Mouse (Mus musculus) c-Kit-positive CD71-positive TER-119-negative erythroid progenitor cells, embryonic 14.5 days (primary cell): ENCODE results near the gene Bace1.

Experiments
- DNase-seq: peaks from one replicate; pipeline ENCODE4 v3.0.0-alpha.2; 2013; ENCODE audit warnings: low read depth

The Bace1 gene

GRCm38 (mm10) chr9:45838434-45839138 is at the start of gene Bace1:
Gene Bace1, plus strand, starts transcription at chr9:45838580.
- no peak for DNase-seq

GRCm38 (mm10) chr9:45791456-45792142 is 46.8 kb upstream of the Bace1 start:
- no peak for DNase-seq

DNA sequence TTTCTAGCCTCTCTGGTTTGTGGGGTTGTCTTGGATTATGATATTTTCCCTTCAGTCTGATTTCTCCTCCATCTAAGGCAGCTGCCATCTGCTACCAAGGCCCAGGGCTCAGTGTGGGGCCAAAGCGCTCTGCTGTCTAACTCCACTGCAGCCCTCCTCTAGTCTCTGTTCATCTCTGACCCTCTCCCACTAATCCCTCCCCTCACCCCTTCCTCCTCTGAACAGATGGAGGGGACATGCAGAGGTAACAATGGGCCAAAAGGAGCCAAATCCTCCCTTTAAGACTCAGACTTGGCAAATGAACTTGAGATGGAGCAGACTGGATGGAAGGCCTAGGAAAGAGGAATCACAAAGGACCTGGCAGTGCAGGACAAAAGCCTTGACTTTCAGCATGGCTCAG is 46.1 kb upstream of the Bace1 start:
- no peak for DNase-seq

- DNase-seq, result no peak
Observed at GRCm38 (mm10) chr9:45793697-45794096, 44.7 kb upstream of the Bace1 start.

GRCm38 (mm10) chr9:45795722-45796121 is 42.7 kb upstream of the Bace1 start:
- DNase-seq, result no peak

- no peak for DNase-seq
Observed at GRCm38 (mm10) chr9:45797271-45797670, 41.1 kb upstream of the Bace1 start.

DNA sequence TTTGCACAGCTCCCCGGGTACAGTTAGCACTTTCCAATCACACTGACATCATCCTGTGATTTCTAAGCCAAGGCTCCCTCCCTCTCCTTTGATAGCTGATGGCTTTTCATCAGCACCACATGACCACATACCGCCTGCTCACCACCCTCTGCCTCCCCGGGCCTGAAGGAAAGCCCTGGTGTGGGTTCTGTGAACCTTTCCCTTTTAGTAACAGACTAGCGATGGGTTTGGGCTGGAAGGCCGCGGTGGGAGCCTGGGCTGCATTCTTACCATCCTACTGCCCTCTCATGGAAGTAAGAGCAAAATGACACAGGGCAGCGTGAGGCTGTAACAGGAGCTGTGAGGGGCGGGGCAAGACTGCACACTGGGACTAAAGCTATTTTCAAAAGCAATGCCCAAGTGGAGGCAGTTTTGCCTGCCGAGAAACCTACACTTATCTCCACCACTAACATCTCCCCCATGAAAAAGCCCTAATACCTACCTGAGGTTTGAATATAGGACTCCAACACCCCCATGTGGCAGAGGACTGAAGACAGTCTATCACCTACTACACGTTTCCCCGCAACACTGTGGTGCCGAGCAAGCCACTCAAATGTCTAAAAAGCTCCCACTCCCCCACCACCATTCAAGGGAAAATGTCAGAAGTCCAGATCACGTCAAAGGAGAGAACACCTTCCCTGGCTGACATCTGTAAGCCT is 39.8 kb upstream of the Bace1 start:
- DNase-seq, result no peak

DNA sequence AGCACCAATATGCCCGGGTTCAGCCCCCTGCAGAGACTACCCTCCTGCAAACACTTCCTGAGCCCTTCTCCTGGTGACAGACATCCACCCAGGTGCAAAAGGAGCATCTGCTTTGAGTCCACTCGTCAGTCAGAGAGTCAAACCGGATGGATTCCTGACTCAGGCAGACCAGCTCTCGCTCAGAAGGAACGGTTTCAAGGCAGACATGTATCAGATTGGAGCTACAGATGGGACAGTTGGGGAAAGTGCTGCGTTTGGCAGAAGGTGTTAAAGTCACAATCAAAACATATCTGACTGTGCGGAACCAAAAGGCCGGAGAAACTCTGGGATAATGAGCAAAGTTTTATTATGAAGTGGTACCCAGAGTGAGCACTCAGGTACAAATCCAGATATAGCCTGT is 39.0 kb upstream of the Bace1 start:
- no peak for DNase-seq

- peak; percentile 63 for DNase-seq
Observed at GRCm38 (mm10) chr9:45803070-45803774, 35.2 kb upstream of the Bace1 start.

GRCm38 (mm10) chr9:45806847-45807246 is 31.5 kb upstream of the Bace1 start:
- DNase-seq, result no peak

GRCm38 (mm10) chr9:45807337-45807736 is 31.0 kb upstream of the Bace1 start:
- DNase-seq, result no peak

DNA sequence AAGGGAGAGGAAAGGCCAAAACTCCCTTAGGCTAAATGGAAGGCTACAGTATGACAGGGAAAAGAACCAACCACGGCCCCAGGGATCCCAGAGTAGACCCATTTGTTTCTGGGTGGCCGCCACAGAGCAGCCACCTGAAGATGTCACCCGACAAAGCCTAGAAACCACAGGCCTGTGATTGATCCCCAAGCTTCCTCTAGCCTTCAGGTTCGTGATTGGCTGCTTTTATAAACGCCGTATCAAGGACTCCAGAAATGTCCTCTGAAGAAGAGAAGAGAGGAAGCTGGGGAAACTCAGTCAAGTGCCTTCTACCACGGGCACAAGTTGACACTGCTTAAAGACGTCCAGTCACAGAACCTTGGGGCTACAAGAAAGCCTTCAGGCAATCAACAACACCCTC is 30.6 kb upstream of the Bace1 start:
- DNase-seq, result no peak

- no peak for DNase-seq
Observed at GRCm38 (mm10) chr9:45811946-45812345, 26.4 kb upstream of the Bace1 start.

GRCm38 (mm10) chr9:45815113-45815512 is 23.3 kb upstream of the Bace1 start:
- no peak for DNase-seq

GRCm38 (mm10) chr9:45815525-45815924 is 22.9 kb upstream of the Bace1 start:
- DNase-seq, result no peak

DNA sequence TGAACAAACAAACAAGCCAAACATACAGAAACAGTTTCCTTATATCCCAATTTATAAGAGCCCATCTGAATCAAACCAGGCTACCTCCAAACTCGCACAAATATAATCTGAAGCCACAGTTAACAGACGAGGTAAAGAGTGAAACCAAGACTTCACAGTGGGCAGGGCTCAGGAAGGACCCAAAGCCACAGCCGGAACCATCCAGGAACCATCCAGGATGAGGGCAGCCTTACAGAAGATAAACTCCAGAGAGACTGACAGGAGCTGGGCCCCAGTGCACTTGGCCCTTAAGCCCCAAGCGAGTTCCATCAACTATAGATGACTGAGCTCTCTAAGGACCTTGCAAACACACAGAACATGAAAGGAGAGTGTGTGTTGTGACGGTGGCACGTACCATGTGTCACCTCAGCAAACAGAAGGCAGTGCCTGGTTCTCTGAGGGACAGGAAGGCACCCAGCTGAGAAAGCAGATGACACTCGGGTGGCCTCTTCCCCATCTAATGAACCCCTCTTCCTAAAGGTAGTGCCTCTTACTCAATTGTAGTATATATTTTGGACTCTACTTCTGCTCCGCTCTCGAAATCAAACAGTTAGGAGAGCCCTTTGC is 19.9 kb upstream of the Bace1 start:
- no peak for DNase-seq

- no peak for DNase-seq
Observed at GRCm38 (mm10) chr9:45827663-45828290, 10.6 kb upstream of the Bace1 start.

DNA sequence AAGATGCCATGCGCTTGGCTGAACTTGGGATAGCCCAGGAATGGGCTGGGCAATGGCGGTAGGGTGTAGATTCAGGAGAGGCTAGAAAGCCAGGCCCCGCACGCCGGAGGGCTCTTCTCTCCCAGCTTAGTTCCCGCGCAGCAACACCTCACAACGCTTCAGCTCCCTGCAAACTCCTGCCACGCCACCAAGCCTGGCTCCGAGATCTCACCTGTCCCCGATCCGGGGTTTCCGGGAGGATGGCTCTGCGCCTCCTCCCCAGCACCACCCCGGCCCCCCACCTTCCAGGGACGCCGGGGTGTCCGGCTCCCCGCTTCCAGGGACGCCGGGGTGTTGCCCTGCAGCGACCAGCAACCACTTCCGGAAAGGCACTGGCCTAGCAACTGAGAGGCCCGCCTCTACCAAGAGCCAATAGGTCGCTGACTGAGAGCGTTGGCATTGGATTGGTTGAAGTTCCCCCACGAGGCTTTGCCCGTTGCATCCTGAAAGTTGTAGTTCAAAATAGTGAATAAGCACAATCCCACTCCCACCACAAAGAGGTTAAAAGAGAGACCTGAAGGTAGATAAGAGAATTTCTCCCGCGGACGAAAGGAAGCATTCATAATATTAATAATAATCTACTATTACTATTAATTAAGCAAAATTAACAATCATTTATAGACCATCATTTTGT is 10.0 kb upstream of the Bace1 start, which contains the start of gene Cep164:
Cep164 (minus strand) TSS at position 401 of the 673 bp plus-strand sequence.
- peak; percentile 78 for DNase-seq

DNA sequence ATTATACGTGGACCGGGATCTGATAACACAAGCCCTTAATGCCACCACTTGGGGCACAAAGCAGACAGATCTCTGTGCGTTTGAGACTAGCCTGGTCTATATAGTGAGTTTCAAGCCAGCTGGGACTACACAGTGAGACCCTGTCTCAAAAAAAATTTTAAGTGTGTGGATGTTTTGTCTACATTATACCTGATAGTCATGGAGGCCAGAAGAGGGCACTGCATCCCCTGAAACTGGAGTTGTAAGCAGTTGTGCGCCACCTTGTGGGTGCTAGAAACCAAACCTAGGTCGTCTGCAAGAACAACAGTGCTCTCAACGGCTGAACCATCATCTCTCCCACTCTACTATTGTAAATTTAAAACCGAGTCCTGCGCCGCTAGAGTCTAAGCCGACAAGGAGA is 9.3 kb upstream of the Bace1 start:
- peak; percentile 81 for DNase-seq

- DNase-seq, result no peak
Observed at GRCm38 (mm10) chr9:45832898-45833297, 5.5 kb upstream of the Bace1 start.

DNA sequence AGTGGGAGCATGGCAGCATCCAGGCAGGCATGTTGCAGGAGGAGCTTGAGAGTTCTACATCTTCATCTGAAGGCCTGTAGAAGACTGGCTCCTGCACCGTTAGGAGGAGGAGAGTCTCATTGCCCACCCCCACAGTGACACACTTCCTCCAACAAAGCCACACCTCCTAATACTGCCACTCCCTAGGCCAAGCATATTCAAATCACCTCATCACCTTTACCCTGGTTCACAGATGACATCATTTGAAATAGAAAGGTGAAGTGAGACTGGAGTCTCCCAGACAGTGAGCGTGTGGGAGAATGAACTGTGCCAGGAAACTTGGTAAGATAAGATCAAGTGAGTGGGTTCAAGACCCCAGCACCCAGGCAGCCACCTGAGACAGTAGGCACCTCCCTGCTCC is 4.9 kb upstream of the Bace1 start:
- DNase-seq, result no peak
